Mouse (Mus musculus): Measurements from ENCODE around the gene Inf2.

Gene Inf2

DNA sequence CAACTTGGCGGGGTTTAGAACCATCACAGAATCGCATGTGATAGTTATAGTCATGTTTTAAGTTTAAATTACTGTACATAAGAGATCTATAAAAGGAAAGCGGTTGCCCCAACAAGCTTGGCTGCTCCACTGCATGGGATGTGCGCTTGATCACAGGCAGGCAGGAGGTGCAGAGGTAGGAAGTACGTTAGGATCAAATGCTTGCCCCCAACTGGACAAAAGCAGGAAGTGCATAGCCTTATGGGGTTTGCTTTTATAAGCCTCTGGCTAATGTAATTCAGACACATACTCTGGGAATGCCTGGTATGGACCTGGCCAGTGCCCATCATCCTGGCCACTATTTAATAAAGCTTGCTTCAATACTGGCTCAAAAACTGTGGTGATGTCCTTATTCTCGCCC is 17.5 kb upstream of the Inf2 start:
- DNase-seq (ENCODE audit: low spot score) = no peak

DNA sequence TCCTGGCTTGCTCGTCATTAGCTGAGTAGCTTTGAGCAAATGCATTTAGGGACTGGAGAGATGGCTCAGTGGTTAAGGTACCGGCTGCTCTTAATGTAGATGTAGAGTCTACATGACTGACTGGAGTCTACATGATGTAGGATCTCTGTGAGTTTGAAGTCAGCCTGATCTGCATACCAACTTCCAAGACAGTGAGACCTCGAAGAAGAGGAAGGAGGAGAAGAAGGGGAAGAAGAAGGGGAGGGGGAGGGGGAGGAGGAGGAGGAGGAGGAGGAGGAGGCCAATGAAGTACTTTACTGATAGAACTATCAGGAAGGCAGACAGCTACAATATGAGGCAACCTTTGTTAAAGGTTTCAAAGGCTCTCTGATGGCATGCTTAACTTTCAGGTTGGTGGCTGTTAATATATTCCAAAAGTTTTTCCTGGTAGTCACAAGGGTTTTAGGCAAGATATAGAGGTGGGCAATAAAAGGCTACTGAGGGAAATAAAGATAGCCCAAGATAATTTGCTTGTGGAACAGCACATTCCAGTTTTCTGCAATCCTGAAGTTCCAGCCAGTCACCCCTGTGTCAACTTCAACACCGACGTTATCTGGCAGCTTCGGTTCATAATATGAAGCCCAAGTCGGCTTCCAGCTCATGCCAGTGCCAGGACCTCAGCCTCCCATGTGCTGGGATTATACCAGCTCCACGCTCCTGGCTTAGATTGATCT is 13.2 kb upstream of the Inf2 start:
- no peak for DNase-seq (ENCODE audit: low spot score)

DNA sequence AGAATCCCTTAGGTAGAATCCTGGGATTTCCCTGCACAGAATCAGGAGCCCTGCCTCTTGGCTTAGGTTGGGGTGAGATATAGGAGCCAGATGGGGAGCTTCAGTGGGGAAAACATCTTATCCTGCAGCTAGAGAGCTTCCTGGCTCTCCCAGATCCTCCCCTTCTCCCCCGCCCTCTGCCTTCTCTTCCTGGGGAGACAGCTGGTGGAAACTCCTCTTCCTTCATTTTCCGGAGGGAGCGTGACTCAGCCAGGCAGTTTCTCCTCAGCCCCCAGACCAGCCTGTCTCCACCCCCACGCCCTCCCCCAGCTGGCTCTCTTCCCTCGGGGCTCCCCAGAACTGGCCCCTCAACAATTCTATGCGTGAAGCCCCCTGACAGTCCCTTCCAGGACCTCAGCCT is 12.2 kb upstream of the Inf2 start:
- DNase-seq (ENCODE audit: low spot score) = no peak

GRCm38 (mm10) chr12:112576749-112577148 is 11.8 kb upstream of the Inf2 start:
- no peak for DNase-seq (ENCODE audit: low spot score)

- no peak for DNase-seq (ENCODE audit: low spot score)
Measured at GRCm38 (mm10) chr12:112578296-112579090, 10.1 kb upstream of the Inf2 start.

- DNase-seq (ENCODE audit: low spot score) = no peak
Measured at GRCm38 (mm10) chr12:112579430-112579829, 9.2 kb upstream of the Inf2 start.

- DNase-seq (ENCODE audit: low spot score) = no peak
Measured at GRCm38 (mm10) chr12:112579926-112580325, 8.7 kb upstream of the Inf2 start.

GRCm38 (mm10) chr12:112581113-112581512 is 7.5 kb upstream of the Inf2 start:
- DNase-seq (ENCODE audit: low spot score) = no peak

GRCm38 (mm10) chr12:112584954-112585353 is 3.6 kb upstream of the Inf2 start:
- no peak for DNase-seq (ENCODE audit: low spot score)

DNA sequence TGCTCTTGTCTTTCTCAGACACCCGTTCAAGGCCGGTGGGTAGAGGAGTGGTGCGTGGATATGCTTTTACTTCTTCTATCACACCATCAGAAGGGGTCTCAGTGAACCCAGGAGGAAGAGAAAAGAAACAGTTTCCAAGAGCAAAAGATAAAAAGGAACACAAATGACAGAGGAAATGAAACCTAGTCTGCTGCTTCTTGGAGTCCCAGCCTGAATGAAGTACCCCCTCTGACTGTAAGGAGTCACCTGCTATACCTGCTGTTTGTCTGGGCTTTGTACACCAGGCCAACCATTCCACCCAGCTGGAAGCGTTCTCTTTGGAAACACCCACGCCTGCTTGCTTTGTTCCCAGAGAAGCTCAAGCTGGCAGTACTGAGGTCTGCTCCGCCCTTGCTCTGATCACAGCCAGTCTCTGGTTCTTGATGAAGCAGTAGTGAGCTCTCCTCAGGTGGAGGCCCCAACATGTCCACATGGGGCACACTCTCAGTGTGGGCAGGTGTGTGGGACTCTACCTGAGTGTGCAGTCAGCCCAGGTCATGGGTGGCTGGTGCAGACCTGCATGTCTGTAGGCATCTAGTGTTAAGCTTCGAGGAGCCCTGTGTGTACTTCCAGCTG is 2.6 kb upstream of the Inf2 start:
- DNase-seq (ENCODE audit: low spot score) = no peak

DNA sequence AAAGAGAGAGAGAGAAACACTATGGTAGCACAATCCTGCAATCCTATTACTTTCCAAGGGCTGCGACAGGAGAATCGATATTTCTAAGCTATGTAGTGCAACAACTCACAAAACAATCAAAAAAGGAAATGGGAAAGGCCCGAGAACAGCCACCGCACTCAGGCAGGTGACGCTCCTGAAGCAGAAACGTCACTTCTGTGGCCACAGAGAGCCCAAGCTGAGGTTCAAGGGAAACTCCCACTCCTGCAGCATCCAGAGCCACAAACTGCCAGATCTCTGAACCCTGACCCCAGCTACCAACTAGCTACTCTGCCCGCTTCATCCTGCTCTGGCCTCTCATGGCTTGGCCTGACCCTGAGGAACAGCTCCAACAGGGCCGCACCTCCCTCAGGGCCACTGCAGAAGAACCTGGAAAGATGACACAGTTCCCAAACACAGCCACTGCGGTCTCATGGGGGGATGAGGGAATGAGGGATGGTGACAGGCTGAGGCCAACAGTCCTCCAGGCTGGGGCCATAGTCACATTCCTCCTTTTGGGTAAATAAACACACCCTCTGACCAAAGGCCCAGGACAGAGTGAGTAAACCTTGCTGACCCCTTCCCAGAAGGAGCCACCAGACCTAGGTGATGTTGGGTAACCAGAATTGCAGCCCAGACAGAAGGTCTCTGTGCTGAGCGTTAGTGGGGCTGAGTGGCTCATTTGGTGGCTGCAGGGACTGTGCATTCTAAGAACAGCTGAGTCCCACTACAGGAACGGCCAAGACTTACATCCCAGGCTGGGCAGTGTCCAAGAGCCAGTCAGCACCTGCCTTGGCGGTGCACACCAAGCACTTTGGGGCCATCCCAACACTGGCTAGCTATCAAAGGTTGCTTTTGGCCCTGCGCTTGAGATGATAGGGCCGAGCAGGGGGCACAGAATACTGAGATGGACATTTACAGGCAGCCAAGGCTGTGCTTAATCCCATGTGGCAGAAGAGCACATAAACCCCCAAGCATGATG is 1.2 kb upstream of the Inf2 start:
- no peak for DNase-seq (ENCODE audit: low spot score)

GRCm38 (mm10) chr12:112589491-112590191 is 1.1 kb downstream of the Inf2 start:
- no peak for DNase-seq (ENCODE audit: low spot score)

- DNase-seq (ENCODE audit: low spot score) = no peak
Measured at GRCm38 (mm10) chr12:112590566-112591239, 2.1 kb downstream of the Inf2 start.

DNA sequence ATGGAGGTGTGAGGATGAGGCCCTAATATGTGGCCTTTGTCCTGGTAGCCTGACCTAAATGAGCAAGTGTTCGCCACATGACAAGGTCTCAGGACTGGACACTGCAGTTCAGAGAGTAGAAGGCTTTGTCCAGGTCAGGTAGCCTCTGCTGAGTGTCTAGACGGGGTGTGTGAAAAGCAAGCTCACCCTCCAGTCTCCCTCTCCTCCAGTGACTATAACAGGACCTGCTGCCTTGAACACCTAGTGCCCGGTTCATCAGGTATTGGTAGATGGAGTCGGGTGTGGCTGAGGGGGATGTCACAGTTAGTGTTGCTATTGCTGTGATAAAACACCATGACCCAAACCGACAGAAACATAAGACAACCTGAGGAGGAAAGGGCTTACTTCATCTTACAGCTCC is 2.7 kb downstream of the Inf2 start:
- DNase-seq (ENCODE audit: low spot score) = no peak

DNA sequence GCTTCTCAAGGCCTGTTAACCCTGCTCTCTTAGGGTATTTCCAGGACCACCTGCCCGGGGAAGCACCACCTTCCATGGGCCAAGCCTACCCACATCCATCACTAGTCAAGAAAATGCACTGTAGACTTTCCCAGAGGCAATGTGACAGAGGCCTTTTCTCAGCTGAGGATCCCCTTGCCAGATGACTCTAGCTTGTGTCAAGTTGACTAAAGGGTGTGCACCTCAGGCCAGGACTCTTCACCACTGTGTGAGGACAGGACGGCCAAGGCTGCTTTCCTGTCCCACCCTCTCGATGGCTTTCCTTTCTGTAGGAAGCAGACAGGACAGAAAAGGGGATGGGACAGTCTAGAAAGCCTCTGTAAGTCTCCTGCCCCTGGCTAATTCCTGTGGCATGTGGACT is 3.1 kb downstream of the Inf2 start:
- no peak for DNase-seq (ENCODE audit: low spot score)

DNA sequence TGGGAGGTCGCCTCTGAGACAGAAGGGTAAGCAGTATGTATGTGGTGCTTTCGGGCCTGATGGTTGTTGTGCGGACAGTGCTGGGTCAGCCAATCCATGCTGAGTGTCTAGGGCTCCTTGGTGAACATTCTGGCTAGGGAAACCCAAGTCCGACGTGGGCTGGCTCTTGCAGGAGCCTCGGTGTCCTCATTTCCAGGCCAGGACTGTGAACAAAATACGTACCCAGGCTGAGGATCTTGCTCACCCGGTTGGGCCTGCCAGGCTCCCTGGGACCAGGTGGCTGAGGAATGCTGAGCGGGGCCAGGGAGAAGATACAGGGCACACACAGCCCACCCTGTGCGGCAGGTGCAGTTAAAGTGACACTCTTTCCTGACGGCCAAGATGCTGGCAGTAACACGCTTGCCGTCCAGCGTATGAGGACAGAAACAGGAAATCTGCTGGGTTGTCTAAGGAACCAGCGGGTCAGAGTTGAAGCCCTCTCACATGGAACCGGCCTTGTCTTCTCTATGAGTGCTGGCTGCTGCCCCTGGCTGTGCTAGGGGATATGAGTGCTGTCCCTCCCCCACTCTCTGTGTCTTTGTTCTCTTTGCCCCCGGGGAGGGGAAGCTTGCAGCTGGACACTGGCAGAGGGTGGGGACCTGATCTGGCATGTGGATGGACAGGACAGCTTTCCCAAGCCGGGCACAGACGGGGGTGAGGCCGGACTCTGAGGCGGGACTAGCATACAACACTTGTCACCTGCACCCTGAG is 4.6 kb downstream of the Inf2 start:
- no peak for DNase-seq (ENCODE audit: low spot score)

GRCm38 (mm10) chr12:112593951-112594915 is 5.6 kb downstream of the Inf2 start:
- DNase-seq (ENCODE audit: low spot score) = no peak

- DNase-seq (ENCODE audit: low spot score) = no peak
Measured at GRCm38 (mm10) chr12:112594989-112595388, 6.4 kb downstream of the Inf2 start.

GRCm38 (mm10) chr12:112595626-112596025 is 7.0 kb downstream of the Inf2 start:
- DNase-seq (ENCODE audit: low spot score) = no peak
